Mouse (Mus musculus): ENCODE data around the gene Syt17. TPM values are rescaled to one million over a fixed set of nuclear protein-coding genes. Genes with fewer than 3 reads are reported as not detected.

The Syt17 gene
- polyA plus RNA-seq (2012; rRNA removed) = 0.23 and 0.24 TPM in 2 replicates

GRCm38 (mm10) chr7:118448134-118448967 is at the start of gene Syt17:
Syt17 (minus strand) TSS chr7:118448222.

GRCm38 (mm10) chr7:118491431-118492147 is 43.6 kb upstream of the Syt17 start, which contains the start of gene Itpripl2:
Itpripl2 (minus strand) TSS chr7:118491975.

Other genes starting within 250 kb of the Syt17 start
- gene Smg1, start 204.6 kb downstream of the Syt17 start, polyA plus RNA-seq (2012; rRNA removed) = 16.8 and 18.4 TPM in 2 replicates
- gene Itpripl2, start 43.8 kb upstream of the Syt17 start, polyA plus RNA-seq (2012; rRNA removed) = 2.7 TPM in 2 replicates
- 26.3 and 26.4 TPM in 2 replicates for gene Coq7, start 85.1 kb upstream of the Syt17 start, polyA plus RNA-seq (2012; rRNA removed)
- 0.82 and 1.3 TPM in 2 replicates for gene Tmc7, start 136.5 kb upstream of the Syt17 start, polyA plus RNA-seq (2012; rRNA removed)
- gene Tmc5, start 149.1 kb upstream of the Syt17 start, polyA plus RNA-seq (2012; rRNA removed) = 0.10 and 0.17 TPM in 2 replicates